Mouse (Mus musculus) urinary bladder, postnatal 25 days (tissue): ENCODE measurements around the gene Col25a1.

ENCODE experiments used
- DNase-seq: peaks from one replicate; pipeline ENCODE4 v3.0.0; 2022; ENCODE audit warnings: low spot score

The Col25a1 gene

GRCm38 (mm10) chr3:130465371-130465770 is 334.1 kb downstream of the Col25a1 start:
- no peak for DNase-seq

- DNase-seq = no peak
These were observed 342.0 kb downstream of the Col25a1 start for GRCm38 (mm10) chr3:130473211-130473768.

GRCm38 (mm10) chr3:130473970-130474369 is 342.7 kb downstream of the Col25a1 start:
- DNase-seq = no peak

- DNase-seq = no peak
These were observed 351.2 kb downstream of the Col25a1 start for GRCm38 (mm10) chr3:130482513-130482912.

- no peak for DNase-seq
These were observed 357.5 kb downstream of the Col25a1 start for GRCm38 (mm10) chr3:130488839-130489238.

DNA sequence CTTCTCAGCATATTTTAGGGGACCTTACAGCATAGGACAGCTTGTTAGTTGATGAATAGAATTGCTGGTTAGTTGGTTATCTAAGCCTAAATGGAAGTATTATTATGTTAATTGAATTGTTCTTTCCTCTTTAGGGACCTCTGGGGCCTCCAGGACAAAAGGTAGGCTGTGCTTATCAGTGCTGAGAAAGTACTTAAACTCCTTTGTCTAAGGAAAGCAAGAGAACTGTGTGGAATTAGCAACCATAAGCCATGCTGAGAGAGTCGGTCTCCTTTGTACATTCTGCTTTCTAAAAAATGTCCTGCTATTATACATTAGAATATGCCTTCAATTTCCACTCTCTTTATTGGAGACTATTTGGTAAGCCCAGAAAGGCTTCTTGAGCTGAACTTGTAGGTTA is 362.9 kb downstream of the Col25a1 start:
- DNase-seq = no peak

- no peak for DNase-seq
These were observed 363.5 kb downstream of the Col25a1 start for GRCm38 (mm10) chr3:130494665-130495396.

DNA sequence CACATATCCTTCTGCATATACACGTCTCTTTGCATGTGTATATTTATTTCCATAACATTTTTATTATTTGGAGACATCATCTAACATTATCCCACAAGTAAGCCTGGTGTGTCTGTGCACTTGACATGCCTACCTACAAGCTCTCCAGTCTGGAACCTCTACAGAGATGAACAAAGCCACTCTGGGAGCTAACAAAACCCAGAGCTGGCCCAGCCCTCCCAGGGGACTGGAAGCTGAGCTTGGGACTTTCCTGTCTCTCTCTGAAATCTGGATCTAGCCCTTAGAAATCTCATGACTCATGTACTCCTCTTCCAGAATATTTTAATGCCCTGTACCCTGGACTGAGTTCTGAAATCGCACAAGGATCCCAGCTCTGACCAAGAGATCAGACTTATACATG is 365.7 kb downstream of the Col25a1 start:
- no peak for DNase-seq

GRCm38 (mm10) chr3:130501713-130502112 is 370.4 kb downstream of the Col25a1 start:
- no peak for DNase-seq

- no peak for DNase-seq
These were observed 377.0 kb downstream of the Col25a1 start for GRCm38 (mm10) chr3:130508330-130508729.

- DNase-seq = no peak
These were observed 387.2 kb downstream of the Col25a1 start for GRCm38 (mm10) chr3:130518457-130518879.

DNA sequence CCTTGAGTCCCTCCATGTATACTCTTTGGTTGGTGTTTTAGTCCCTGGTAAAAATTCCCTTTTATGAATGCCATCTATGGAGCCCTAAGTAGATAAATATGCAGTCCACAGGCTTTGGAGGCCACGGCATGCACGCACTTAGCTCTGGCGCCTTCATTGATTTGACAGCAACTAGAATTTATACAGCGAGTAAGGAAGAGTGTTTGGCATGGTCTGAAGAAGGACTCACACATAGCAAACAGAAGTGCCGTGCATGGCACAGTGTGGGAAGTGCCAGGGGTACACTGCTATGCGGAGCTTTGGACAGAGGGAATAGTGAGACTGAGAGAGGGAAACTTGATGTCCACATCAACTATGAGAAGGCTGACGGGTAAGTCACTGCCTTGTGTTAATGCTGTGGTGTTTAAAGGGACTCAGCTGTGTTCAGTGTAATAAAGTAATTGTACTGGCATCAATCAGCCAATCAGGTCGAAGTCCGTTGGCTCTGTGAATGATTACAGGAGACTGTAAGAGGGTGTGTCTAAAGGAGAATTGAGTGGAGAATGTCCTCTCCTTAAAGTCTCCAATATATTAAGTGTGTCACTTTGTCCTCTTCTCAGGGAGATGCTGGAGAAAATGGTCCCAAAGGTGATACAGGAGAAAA is 390.7 kb downstream of the Col25a1 start:
- DNase-seq = no peak

DNA sequence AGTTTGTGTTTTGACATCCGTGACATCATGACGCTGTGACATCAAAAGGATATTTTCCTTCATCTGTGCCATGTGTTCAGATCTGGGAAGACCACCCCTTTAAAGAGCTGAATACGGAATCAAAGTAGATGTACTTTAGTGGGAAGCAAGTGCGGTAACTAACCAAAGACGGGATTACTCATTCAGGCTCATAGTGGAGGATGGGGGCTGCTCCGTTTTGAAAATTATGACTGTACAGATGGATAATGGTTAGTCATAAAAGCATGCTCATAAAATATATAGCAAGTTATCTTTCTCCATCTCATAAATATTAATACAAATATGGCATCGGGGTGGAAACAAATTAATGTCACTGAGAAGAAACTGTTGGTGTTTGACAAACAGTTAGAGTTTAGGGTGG is 391.7 kb downstream of the Col25a1 start:
- no peak for DNase-seq

- no peak for DNase-seq
These were observed 393.3 kb downstream of the Col25a1 start for GRCm38 (mm10) chr3:130524367-130525137.

DNA sequence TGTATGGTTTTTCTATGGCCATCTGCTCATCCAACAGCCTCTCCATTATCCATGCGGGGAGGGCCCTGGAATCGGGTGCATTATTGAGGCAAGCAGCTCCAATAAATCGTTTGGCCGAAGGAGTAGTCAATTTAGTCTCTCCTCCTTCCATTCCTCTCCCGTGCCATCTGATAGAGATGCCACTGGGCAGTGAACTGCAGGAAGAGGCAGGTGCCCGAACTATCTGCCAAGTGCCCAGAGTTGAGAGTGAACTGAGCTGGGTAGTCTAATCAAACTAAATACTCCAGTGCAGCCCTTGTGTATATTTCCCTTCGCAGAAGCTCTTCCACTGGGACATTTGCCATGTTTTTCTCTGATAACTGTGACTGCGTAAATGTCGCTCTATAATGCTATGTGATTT is 403.7 kb downstream of the Col25a1 start:
- no peak for DNase-seq

GRCm38 (mm10) chr3:130541541-130541940 is 410.2 kb downstream of the Col25a1 start:
- DNase-seq = no peak

DNA sequence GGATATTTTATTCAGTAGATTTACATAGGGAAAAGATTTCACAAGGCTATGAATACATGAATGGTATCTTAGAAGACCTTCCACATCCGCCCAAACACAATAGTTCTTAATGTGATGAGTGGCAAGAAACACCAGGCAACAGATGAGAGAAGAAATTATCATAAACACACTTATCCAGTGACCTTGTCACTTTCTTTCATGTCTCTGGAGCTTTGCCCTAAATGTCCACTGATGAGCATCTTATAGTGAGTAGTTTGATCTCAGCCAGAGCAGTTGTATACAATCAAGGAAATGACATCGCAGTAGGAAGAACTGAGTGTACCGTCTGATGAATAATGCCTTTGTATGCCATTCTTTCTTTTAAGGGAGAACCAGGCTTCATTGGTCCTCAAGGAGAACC is 414.7 kb downstream of the Col25a1 start:
- DNase-seq = no peak

GRCm38 (mm10) chr3:130549066-130549465 is 417.8 kb downstream of the Col25a1 start:
- DNase-seq = no peak

DNA sequence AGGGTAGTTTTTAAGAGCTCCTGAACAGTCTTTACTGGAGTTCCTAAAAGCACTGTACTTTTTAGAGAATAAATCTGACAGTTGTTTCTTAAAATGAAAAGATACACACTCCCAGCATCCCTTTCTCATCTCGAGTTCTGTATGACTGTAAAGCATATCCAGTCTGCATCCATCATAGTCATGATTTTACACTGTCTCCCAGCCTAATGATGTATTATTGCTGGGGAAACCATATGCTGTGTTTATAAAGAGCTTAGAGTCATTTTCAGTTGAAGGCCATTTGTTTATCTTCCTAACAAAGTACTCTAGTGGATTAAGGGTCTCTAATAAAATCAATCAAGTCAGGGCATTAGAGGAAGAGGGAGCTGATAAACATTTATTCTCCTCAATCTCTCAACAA is 425.0 kb downstream of the Col25a1 start:
- DNase-seq = no peak

DNA sequence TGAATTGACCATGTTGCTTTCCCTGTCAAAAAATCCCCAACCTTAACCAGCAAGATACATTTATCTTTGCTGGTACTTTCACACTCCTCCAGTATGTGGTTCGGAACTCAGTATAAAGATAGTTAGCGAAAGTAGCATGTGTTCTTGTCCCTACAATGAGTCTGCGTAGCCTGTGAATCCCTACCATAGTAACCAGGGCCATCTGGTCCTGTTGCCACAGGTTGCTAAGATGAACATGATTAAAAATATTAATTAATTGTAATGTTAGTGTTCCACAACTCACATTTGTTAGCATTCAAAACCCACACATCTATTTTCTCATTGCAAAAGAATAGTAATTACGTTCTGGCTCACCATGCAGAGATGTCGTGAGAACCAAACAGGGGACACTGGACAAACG is 434.3 kb downstream of the Col25a1 start:
- no peak for DNase-seq

DNA sequence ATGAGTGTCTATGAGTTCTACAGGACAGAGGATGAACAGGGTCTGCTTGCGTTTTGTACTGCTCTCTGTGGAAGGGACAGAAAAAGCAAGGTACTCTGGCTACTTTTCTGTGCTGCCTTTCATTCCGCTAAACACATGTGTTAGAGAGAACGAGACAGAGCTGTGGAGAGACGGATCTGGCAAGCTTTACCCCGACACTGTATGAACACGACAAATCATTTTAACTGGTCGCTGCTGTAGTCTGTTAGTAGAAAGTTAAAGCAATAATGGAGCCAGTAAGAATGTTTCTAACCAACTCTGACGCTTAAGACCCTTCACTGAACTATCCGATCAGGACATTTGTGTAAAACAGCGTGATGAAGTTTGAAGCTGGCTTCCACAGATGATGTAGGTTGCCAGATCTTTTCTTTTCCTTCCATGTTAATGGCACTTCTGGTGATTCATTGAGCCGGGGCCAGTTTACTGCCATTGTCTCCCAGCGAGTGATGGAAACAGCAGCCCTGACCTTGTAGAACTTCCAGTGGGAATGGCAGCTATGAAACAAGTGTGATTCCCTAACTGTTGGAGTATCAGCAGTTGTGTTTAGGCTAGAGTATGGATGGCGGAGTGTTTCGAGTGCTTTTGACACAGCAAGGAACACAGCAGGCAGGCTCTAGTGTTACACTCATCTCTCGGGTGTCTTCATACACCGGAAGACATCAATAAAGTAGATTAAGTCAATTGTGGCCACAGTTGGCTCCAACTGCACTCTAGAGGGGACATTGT is 437.2 kb downstream of the Col25a1 start:
- DNase-seq = no peak

DNA sequence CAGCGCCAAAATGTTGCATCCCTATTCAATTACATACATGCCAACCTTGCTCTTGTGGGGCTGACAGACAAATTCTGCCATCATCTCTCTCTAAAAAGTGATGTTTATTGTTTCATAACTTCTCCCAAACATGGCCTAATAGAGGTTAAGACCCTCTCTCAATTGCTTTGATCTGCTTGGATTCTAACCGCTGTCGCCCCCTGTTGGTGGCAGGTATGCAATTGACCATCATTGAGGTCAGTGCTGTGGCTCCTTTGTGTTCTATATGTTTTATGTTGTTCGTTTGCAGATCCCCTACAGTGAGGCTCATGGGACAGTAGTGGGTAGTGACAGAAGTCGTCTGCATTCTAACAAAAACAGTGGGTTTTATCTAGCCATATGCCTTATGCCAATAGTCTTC is 441.9 kb downstream of the Col25a1 start:
- DNase-seq = no peak
